Mouse (Mus musculus) gastrocnemius, adult 2 months (tissue): ENCODE data around the gene Itpr1. TPM values are rescaled to one million over a fixed set of nuclear protein-coding genes. Genes with fewer than 3 reads are reported as not detected.

ENCODE experiments used
- DNase-seq: peaks from one replicate; pipeline ENCODE4 v3.0.0; 2022
- H3K27ac ChIP-seq: fragments of 200-600 bp; 2 replicates; pipeline ENCODE4 v1.8.1; 2022; ENCODE audit warnings: mild to moderate bottlenecking
- H3K4me3 ChIP-seq: fragments of 200-600 bp; 2 replicates; pipeline ENCODE4 v1.8.1; 2022; ENCODE audit warnings: mild to moderate bottlenecking, moderate library complexity
- CTCF ChIP-seq: fragments of 200-600 bp; IDR thresholded peaks from 2 replicates; pipeline ENCODE4 v1.8.1; 2022; ENCODE audit warnings: antibody characterized with exemption, mild to moderate bottlenecking, moderate library complexity
- intact Hi-C: fragments of 180-260 bp; cut with DNase I; formaldehyde crosslinking; loops from one replicate; pipeline ENCODE4 v1.15.1; 2025
- long read RNA-seq, 2 experiments: library from polyadenylated mRNA; stranded (forward); transcript quantifications; one replicate each; pipeline ENCODE4 v2.0.0; 2021
- total RNA-seq, 2 experiments: library from RNA; stranded (reverse); gene quantifications; 2 replicates each; pipeline ENCODE4 v1.2.3; 2021

Gene Itpr1
- 10 to 100 TPM; 14.1 to 21.3 TPM for total RNA-seq
- long read RNA-seq, experiment 1, partial matches to known transcripts = 1 of 6 reads
- long read RNA-seq, experiment 1, other reads (novel, unspliced or antisense) = 5 of 6 reads
- long read RNA-seq, experiment 2, partial matches to known transcripts = 1 of 9 reads
- long read RNA-seq, experiment 2, other reads (novel, unspliced or antisense) = 8 of 9 reads

- peak within 1 kb of the TSS; percentile 96 for H3K4me3 ChIP-seq
- H3K27ac ChIP-seq = peak within 1 kb of the TSS; percentile 87
- intact Hi-C loops = loop anchor here (2.0 to 5.0 kb wide), 2 partner anchors 28 to 94 kb away; partner anchors contain the start of gene Sumf1
- peak; percentile 98 for DNase-seq
- TF ChIP-seq CTCF = no peak
These were observed at the start of gene Itpr1 for GRCm38 (mm10) chr6:108212881-108213295. Itpr1 (plus strand) TSS chr6:108213096.

GRCm38 (mm10) chr6:108164935-108165334, 48.0 kb upstream of the Itpr1 start:
- peak overlapping the region; percentile 3; the same call in 1 of the 2 replicates for H3K4me3 ChIP-seq
- peak overlapping the region; percentile 53 for H3K27ac ChIP-seq
- TF ChIP-seq CTCF = no peak
- peak; percentile 19 for DNase-seq
- intact Hi-C loops = no loop called here

- Histone ChIP-seq H3K4me3 (no peak overlapping the region), H3K27ac (no peak overlapping the region)
- DNase-seq = no peak
- TF ChIP-seq CTCF = no peak
- intact Hi-C loops = no loop called here
These were observed 47.3 kb upstream of the Itpr1 start for GRCm38 (mm10) chr6:108165598-108165997.

- no peak overlapping the region for H3K27ac ChIP-seq
- intact Hi-C loops = no loop called here
- DNase-seq = no peak
These were observed 44.8 kb upstream of the Itpr1 start for GRCm38 (mm10) chr6:108167946-108168680.

GRCm38 (mm10) chr6:108168723-108169122, 44.2 kb upstream of the Itpr1 start:
- DNase-seq = no peak
- intact Hi-C loops = no loop called here
- H3K27ac ChIP-seq = no peak overlapping the region
- H3K4me3 ChIP-seq = no peak overlapping the region
- no peak for TF ChIP-seq CTCF

More at GRCm38 (mm10) chr6:108167946-108168680, 44.8 kb upstream of the Itpr1 start:
- TF ChIP-seq CTCF = no peak
- H3K4me3 ChIP-seq = no peak overlapping the region

GRCm38 (mm10) chr6:108169466-108169865, 43.4 kb upstream of the Itpr1 start:
- no peak for DNase-seq
- Histone ChIP-seq H3K27ac (no peak overlapping the region), H3K4me3 (no peak overlapping the region)
- TF ChIP-seq CTCF = no peak
- intact Hi-C loops = no loop called here

- Histone ChIP-seq H3K27ac (no peak overlapping the region), H3K4me3 (no peak overlapping the region)
- no peak for TF ChIP-seq CTCF
- intact Hi-C loops = no loop called here
- no peak for DNase-seq
These were observed 40.7 kb upstream of the Itpr1 start for GRCm38 (mm10) chr6:108172219-108172618.

GRCm38 (mm10) chr6:108174181-108174580, 38.7 kb upstream of the Itpr1 start:
- intact Hi-C loops = no loop called here
- no peak for TF ChIP-seq CTCF
- DNase-seq = no peak
- H3K27ac ChIP-seq = no peak overlapping the region
- no peak overlapping the region for H3K4me3 ChIP-seq

GRCm38 (mm10) chr6:108179087-108179486, 33.8 kb upstream of the Itpr1 start:
- no peak overlapping the region for H3K27ac ChIP-seq
- TF ChIP-seq CTCF = no peak
- H3K4me3 ChIP-seq = no peak overlapping the region
- no peak for DNase-seq
- intact Hi-C loops = no loop called here

- no peak for TF ChIP-seq CTCF
- Histone ChIP-seq H3K4me3 (peak within 1 kb of the TSS; percentile 92), H3K27ac (peak within 1 kb of the TSS; percentile 80)
- intact Hi-C loops = loop anchor here (2.0 kb wide), 1 partner anchor 28 kb away; the partner anchor contains the start of gene Itpr1
- DNase-seq = peak; percentile 94
These were observed 27.8 kb upstream of the Itpr1 start, which contains the start of gene Sumf1 for GRCm38 (mm10) chr6:108184847-108185684. Sumf1 (minus strand) TSS chr6:108185582.

GRCm38 (mm10) chr6:108185685-108186009, 27.2 kb upstream of the Itpr1 start:
- intact Hi-C loops = loop anchor here (2.0 kb wide), 1 partner anchor 27 kb away; the partner anchor contains the start of gene Itpr1
- H3K27ac ChIP-seq = peak overlapping the region; percentile 80
- no peak for TF ChIP-seq CTCF
- no peak for DNase-seq
- H3K4me3 ChIP-seq = peak overlapping the region; percentile 92

- no peak for DNase-seq
- intact Hi-C loops = no loop called here
- H3K4me3 ChIP-seq = no peak overlapping the region
- TF ChIP-seq CTCF = no peak
- no peak overlapping the region for H3K27ac ChIP-seq
These were observed 22.2 kb upstream of the Itpr1 start for GRCm38 (mm10) chr6:108190690-108191089.

- Histone ChIP-seq H3K4me3 (no peak overlapping the region), H3K27ac (no peak overlapping the region)
- intact Hi-C loops = no loop called here
- no peak for TF ChIP-seq CTCF
- DNase-seq = no peak
These were observed 20.3 kb upstream of the Itpr1 start for GRCm38 (mm10) chr6:108192632-108193031.
